Mouse (Mus musculus): Measurements from ENCODE around the gene Prpf8. TPM values are rescaled to one million over a fixed set of nuclear protein-coding genes. Genes with fewer than 3 reads are reported as not detected.

The Prpf8 gene
- polyA plus RNA-seq, 1 experiment, result 104 TPM

GRCm38 (mm10) chr11:75494296-75495049, 7.9 kb downstream of the Prpf8 start:
- Histone ChIP-seq H3K4me3 (ENCODE audit: insufficient read depth, poor library complexity, severe bottlenecking) (no peak overlapping the region), H3K27me3 (ENCODE audit: control insufficient read depth, insufficient read depth, insufficient read length) (no peaks in the 10 kb centered on the region), H3K79me3 (ENCODE audit: low read depth) (peaks cover 5% of the 10 kb centered on the region), H3K36me3 (ENCODE audit: control insufficient read depth, insufficient read depth) (peaks cover 100% of the 10 kb centered on the region), H3ac (ENCODE audit: control insufficient read depth, insufficient read length, low read depth) (no peak overlapping the region), H3K79me2 (ENCODE audit: control insufficient read depth, insufficient read depth) (peaks cover 26% of the 10 kb centered on the region)
- TF ChIP-seq CEBPB (IDR thresholded peaks at IDR 0.05; ENCODE audit: low read depth), result no peak
- TF ChIP-seq MAX (IDR thresholded peaks at IDR 0.05), result no peak
- no peak for TF ChIP-seq USF1 (IDR thresholded peaks at IDR 0.05; ENCODE audit: low read depth)
- TF ChIP-seq FOSL1 (IDR thresholded peaks at IDR 0.05; ENCODE audit: insufficient read depth, low read length, poor library complexity, severe bottlenecking), result no peak
- no peak for TF ChIP-seq MYOD1 (IDR thresholded peaks at IDR 0.05; ENCODE audit: control insufficient read depth, insufficient read length, low read depth)
- TF ChIP-seq MYOG (IDR thresholded peaks at IDR 0.05; ENCODE audit: control insufficient read depth, extremely low read depth, insufficient read length), result no peak

- no peaks in the 10 kb centered on the region for H3K79me3 ChIP-seq (ENCODE audit: low read depth)
- no peak overlapping the region for H3ac ChIP-seq (ENCODE audit: control insufficient read depth, insufficient read length, low read depth)
- TF ChIP-seq USF1 (IDR thresholded peaks at IDR 0.05; ENCODE audit: low read depth) (no peak), MYOG (IDR thresholded peaks at IDR 0.05; ENCODE audit: control insufficient read depth, extremely low read depth, insufficient read length) (no peak), CEBPB (IDR thresholded peaks at IDR 0.05; ENCODE audit: low read depth) (no peak), FOSL1 (IDR thresholded peaks at IDR 0.05; ENCODE audit: insufficient read depth, low read length, poor library complexity, severe bottlenecking) (no peak), CTCF (IDR thresholded peaks at IDR 0.05; ENCODE audit: control insufficient read depth, insufficient read depth, insufficient read length) (no peak), MYOD1 (IDR thresholded peaks at IDR 0.05; ENCODE audit: control insufficient read depth, insufficient read length, low read depth) (no peak), MAX (IDR thresholded peaks at IDR 0.05) (no peak)
- peaks cover 100% of the 10 kb centered on the region for H3K36me3 ChIP-seq (ENCODE audit: control insufficient read depth, insufficient read depth)
- H3K4me3 ChIP-seq (ENCODE audit: insufficient read depth, poor library complexity, severe bottlenecking), result no peak overlapping the region
- H3K27me3 ChIP-seq (ENCODE audit: control insufficient read depth, insufficient read depth, insufficient read length), result no peaks in the 10 kb centered on the region
- no peaks in the 10 kb centered on the region for H3K79me2 ChIP-seq (ENCODE audit: control insufficient read depth, insufficient read depth)
Measured at GRCm38 (mm10) chr11:75498126-75498525, 11.5 kb downstream of the Prpf8 start.

GRCm38 (mm10) chr11:75508162-75508561, 21.5 kb downstream of the Prpf8 start:
- H3ac ChIP-seq (ENCODE audit: control insufficient read depth, insufficient read length, low read depth), result no peak overlapping the region
- no peaks in the 10 kb centered on the region for H3K79me3 ChIP-seq (ENCODE audit: low read depth)
- no peak overlapping the region for H3K4me3 ChIP-seq (ENCODE audit: insufficient read depth, poor library complexity, severe bottlenecking)
- H3K79me2 ChIP-seq (ENCODE audit: control insufficient read depth, insufficient read depth), result no peaks in the 10 kb centered on the region
- no peaks in the 10 kb centered on the region for H3K27me3 ChIP-seq (ENCODE audit: control insufficient read depth, insufficient read depth, insufficient read length)
- H3K36me3 ChIP-seq (ENCODE audit: control insufficient read depth, insufficient read depth), result peaks cover 77% of the 10 kb centered on the region
- TF ChIP-seq MYOG (IDR thresholded peaks at IDR 0.05; ENCODE audit: control insufficient read depth, extremely low read depth, insufficient read length), result no peak
- no peak for TF ChIP-seq MYOD1 (IDR thresholded peaks at IDR 0.05; ENCODE audit: control insufficient read depth, insufficient read length, low read depth)
- no peak for TF ChIP-seq CTCF (IDR thresholded peaks at IDR 0.05; ENCODE audit: control insufficient read depth, insufficient read depth, insufficient read length)
- TF ChIP-seq MAX (IDR thresholded peaks at IDR 0.05), result no peak
- TF ChIP-seq FOSL1 (IDR thresholded peaks at IDR 0.05; ENCODE audit: insufficient read depth, low read length, poor library complexity, severe bottlenecking), result no peak
- TF ChIP-seq USF1 (IDR thresholded peaks at IDR 0.05; ENCODE audit: low read depth), result no peak

GRCm38 (mm10) chr11:75508904-75509303, 22.3 kb downstream of the Prpf8 start:
- no peaks in the 10 kb centered on the region for H3K79me3 ChIP-seq (ENCODE audit: low read depth)

GRCm38 (mm10) chr11:75509741-75510626, 23.4 kb downstream of the Prpf8 start, which contains the start of gene Rilp:
Gene Rilp, plus strand, starts transcription at chr11:75510094.
- Histone ChIP-seq H3K4me3 (ENCODE audit: insufficient read depth, poor library complexity, severe bottlenecking) (no peak within 1 kb of the TSS), H3K36me3 (ENCODE audit: control insufficient read depth, insufficient read depth) (peaks cover 58% of the 10 kb centered on the region), H3K27me3 (ENCODE audit: control insufficient read depth, insufficient read depth, insufficient read length) (no peaks in the 10 kb centered on the region), H3ac (ENCODE audit: control insufficient read depth, insufficient read length, low read depth) (peak within 1 kb of the TSS; percentile 13), H3K79me2 (ENCODE audit: control insufficient read depth, insufficient read depth) (no peaks in the 10 kb centered on the region), H3K79me3 (ENCODE audit: low read depth) (no peaks in the 10 kb centered on the region)
- TF ChIP-seq CTCF (IDR thresholded peaks at IDR 0.05; ENCODE audit: control insufficient read depth, insufficient read depth, insufficient read length) (peak; percentile 37), MYOG (IDR thresholded peaks at IDR 0.05; ENCODE audit: control insufficient read depth, extremely low read depth, insufficient read length) (no peak)

More at GRCm38 (mm10) chr11:75508904-75509303, 22.3 kb downstream of the Prpf8 start:
- Histone ChIP-seq H3K27me3 (ENCODE audit: control insufficient read depth, insufficient read depth, insufficient read length) (no peaks in the 10 kb centered on the region), H3K79me2 (ENCODE audit: control insufficient read depth, insufficient read depth) (no peaks in the 10 kb centered on the region), H3K4me3 (ENCODE audit: insufficient read depth, poor library complexity, severe bottlenecking) (no peak overlapping the region), H3ac (ENCODE audit: control insufficient read depth, insufficient read length, low read depth) (no peak overlapping the region), H3K36me3 (ENCODE audit: control insufficient read depth, insufficient read depth) (peaks cover 69% of the 10 kb centered on the region)
- no peak for TF ChIP-seq MAX (IDR thresholded peaks at IDR 0.05)
- no peak for TF ChIP-seq CTCF (IDR thresholded peaks at IDR 0.05; ENCODE audit: control insufficient read depth, insufficient read depth, insufficient read length)
- TF ChIP-seq MYOG (IDR thresholded peaks at IDR 0.05; ENCODE audit: control insufficient read depth, extremely low read depth, insufficient read length), result no peak
- no peak for TF ChIP-seq CEBPB (IDR thresholded peaks at IDR 0.05; ENCODE audit: low read depth)
- TF ChIP-seq FOSL1 (IDR thresholded peaks at IDR 0.05; ENCODE audit: insufficient read depth, low read length, poor library complexity, severe bottlenecking), result peak; percentile 33
- TF ChIP-seq USF1 (IDR thresholded peaks at IDR 0.05; ENCODE audit: low read depth), result no peak
- peak; percentile 77 for TF ChIP-seq MYOD1 (IDR thresholded peaks at IDR 0.05; ENCODE audit: control insufficient read depth, insufficient read length, low read depth)

All from C2C12 (cell line).